Mouse (Mus musculus): Measurements from ENCODE around the gene Gm20388. TPM values are rescaled to one million over a fixed set of nuclear protein-coding genes. Genes with fewer than 3 reads are reported as not detected.

The Gm20388 gene
- polyA plus RNA-seq, 1 experiment from 2014 or later, result not detected

DNA sequence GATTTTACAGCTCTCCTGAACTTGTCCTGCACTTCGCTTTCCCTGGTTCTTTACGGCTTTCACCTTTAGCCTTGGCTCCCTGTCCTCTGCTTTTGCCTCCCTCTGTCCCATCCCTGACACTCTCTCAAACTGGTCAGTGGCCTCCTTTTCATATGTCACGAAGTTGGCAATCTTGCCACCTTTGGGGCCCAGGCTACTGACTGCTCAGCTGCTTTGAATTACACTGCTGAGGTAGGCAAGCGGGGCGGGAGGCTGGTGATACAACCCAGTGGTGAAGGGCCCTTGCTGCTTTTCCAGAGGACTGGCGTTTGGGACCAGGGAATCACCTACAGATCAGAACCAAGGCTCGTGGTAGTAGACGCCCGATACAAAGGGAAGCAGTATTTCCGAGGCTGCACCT lies 3465.1 kb downstream of the Gm20388 start:
- no peak for DNase-seq (ENCODE audit: low spot score, missing footprints)
- ATAC-seq (ENCODE audit: low FRiP score), result no peak
- Histone ChIP-seq H3K9ac (ENCODE audit: low read length) (no peak overlapping the region), H3K4me3 (ENCODE audit: low read depth, low read length) (no peak overlapping the region), H3K4me2 (no peak overlapping the region), H3K27ac (ENCODE audit: low read depth, low read length) (no peak overlapping the region; the same call in 1 of the 2 replicates), H3K27me3 (ENCODE audit: control insufficient read depth, insufficient read depth, low read length) (no peaks in the 10 kb centered on the region), H3K36me3 (ENCODE audit: control insufficient read depth, insufficient read depth, low read length) (no peaks in the 10 kb centered on the region), H3K4me1 (ENCODE audit: control insufficient read depth, insufficient read depth, low read length) (peaks cover 9% of the 10 kb centered on the region), H3K9me3 (ENCODE audit: control insufficient read depth, low read length) (no peaks in the 10 kb centered on the region)
- 88% methylated on average over 10 of the region's 10 CpGs for WGBS

DNA sequence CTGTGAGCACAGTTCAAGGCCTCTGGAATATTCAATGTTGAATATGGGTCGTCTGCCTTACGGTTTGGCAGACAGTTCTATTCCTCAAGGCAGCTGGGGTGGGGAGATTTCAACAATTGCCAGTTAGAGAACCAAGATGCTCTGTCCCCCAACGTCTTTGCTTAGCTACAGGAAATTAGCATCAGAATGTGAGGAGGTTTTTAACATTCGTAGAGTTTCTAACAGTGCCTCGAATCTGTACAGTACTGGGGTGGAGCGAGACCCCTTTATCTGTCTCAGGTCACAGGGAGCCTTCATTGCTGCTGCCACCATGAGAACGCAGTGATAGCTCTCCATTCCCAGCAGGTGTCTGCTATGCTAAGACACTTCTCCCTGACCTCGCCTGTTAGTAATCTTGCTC lies 3465.5 kb downstream of the Gm20388 start:
- Histone ChIP-seq H3K9ac (ENCODE audit: low read length) (no peak overlapping the region), H3K36me3 (ENCODE audit: control insufficient read depth, insufficient read depth, low read length) (no peaks in the 10 kb centered on the region), H3K4me2 (no peak overlapping the region), H3K9me3 (ENCODE audit: control insufficient read depth, low read length) (no peaks in the 10 kb centered on the region), H3K4me3 (ENCODE audit: low read depth, low read length) (no peak overlapping the region), H3K27me3 (ENCODE audit: control insufficient read depth, insufficient read depth, low read length) (no peaks in the 10 kb centered on the region), H3K4me1 (ENCODE audit: control insufficient read depth, insufficient read depth, low read length) (peaks cover 9% of the 10 kb centered on the region), H3K27ac (ENCODE audit: low read depth, low read length) (no peak overlapping the region)
- 73% methylated on average over 8 of the region's 8 CpGs for WGBS
- ATAC-seq (ENCODE audit: low FRiP score), result no peak
- no peak for DNase-seq (ENCODE audit: low spot score, missing footprints)

DNA sequence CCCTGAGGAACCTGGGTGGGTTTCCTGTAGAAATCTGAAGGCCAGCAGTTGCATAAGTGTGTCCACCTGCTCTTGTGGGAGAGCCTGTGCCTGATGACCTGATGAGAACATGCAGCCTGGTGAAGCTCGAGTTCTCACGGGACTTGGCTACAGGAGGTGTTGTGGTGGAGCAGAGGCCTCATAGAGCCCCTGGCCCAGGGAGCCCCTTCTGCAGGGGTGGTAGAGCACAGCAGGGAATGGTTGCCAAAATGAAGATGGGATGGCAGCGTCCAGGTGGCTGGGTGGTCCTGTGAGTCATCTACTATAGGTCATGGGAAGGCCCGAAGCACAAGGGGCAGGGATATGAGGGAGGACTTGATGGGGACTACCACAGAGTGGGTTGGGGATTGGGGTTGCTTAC lies 3471.1 kb downstream of the Gm20388 start:
- H3K4me1 ChIP-seq (ENCODE audit: control insufficient read depth, insufficient read depth, low read length), result no peaks in the 10 kb centered on the region
- ATAC-seq (ENCODE audit: low FRiP score), result no peak
- 87% methylated on average over 4 of the region's 4 CpGs for WGBS
- H3K4me2 ChIP-seq, result no peak overlapping the region
- H3K36me3 ChIP-seq (ENCODE audit: control insufficient read depth, insufficient read depth, low read length), result peaks cover 15% of the 10 kb centered on the region
- H3K9me3 ChIP-seq (ENCODE audit: control insufficient read depth, low read length), result no peaks in the 10 kb centered on the region
- H3K9ac ChIP-seq (ENCODE audit: low read length), result no peak overlapping the region
- no peaks in the 10 kb centered on the region for H3K27me3 ChIP-seq (ENCODE audit: control insufficient read depth, insufficient read depth, low read length)
- DNase-seq (ENCODE audit: low spot score, missing footprints), result no peak
- no peak overlapping the region for H3K4me3 ChIP-seq (ENCODE audit: low read depth, low read length)
- H3K27ac ChIP-seq (ENCODE audit: low read depth, low read length), result no peak overlapping the region

DNA sequence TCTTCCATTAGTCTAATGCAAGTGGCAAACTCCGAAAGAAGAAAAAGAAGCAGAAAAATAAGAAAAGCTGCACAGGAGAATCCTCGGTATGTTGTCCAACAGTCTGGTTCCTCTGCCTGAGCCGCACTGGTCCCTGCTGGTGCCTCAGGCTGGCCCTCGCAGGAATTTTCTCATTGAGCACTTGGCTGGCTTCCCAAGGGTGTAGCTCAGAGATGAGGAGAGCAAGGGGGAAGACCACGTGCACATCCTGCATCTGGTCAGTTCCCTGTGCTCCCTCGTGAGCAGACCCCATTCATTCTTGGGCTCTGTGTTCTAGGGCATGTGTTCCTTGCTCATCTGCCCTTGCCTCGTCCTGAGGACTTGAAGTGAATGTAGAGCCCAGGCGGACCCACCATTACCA lies 3471.9 kb downstream of the Gm20388 start:
- Histone ChIP-seq H3K4me2 (no peak overlapping the region), H3K27me3 (ENCODE audit: control insufficient read depth, insufficient read depth, low read length) (no peaks in the 10 kb centered on the region), H3K36me3 (ENCODE audit: control insufficient read depth, insufficient read depth, low read length) (peaks cover 15% of the 10 kb centered on the region), H3K4me1 (ENCODE audit: control insufficient read depth, insufficient read depth, low read length) (no peaks in the 10 kb centered on the region), H3K9ac (ENCODE audit: low read length) (no peak overlapping the region), H3K4me3 (ENCODE audit: low read depth, low read length) (no peak overlapping the region), H3K27ac (ENCODE audit: low read depth, low read length) (no peak overlapping the region), H3K9me3 (ENCODE audit: control insufficient read depth, low read length) (no peaks in the 10 kb centered on the region)
- DNase-seq (ENCODE audit: low spot score, missing footprints) (no peak), ATAC-seq (ENCODE audit: low FRiP score) (no peak)
- WGBS, result 94% methylated on average over 8 of the region's 8 CpGs

DNA sequence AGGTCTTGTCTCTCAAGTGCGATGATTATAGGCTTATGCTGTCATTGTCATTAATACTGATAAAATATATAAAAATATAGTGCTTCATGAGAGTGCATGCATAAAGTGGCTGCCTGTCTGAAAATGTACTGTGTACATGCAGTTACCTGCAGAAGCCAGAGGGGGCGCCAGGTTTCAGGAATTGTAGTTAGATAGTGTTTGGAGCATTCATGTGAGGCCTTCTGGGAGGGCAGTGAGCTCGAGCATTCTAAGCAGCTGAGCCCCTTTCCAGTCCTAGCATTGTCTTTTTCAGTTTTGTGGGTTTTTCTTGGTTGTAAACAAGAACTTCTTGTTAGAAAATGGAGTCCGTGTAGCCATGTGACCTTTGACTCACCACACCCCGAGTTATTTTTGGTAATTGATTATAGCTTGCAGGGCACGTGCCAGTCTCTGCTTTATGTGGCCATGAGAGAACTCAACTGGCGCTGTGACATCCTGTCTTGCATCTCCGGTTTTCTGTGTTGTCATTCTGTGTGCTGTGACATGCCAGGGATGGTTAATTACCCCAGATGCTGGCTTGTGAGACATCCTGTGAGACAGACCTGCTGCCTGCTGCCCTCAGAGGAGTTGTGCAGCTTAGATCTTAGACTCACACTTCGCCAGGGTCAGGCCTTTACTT lies 3474.4 kb downstream of the Gm20388 start:
- no peaks in the 10 kb centered on the region for H3K27me3 ChIP-seq (ENCODE audit: control insufficient read depth, insufficient read depth, low read length)
- ATAC-seq (ENCODE audit: low FRiP score) (no peak), DNase-seq (ENCODE audit: low spot score, missing footprints) (no peak)
- WGBS, result 77% methylated on average over 9 of the region's 9 CpGs
- no peak overlapping the region for H3K9ac ChIP-seq (ENCODE audit: low read length)
- no peaks in the 10 kb centered on the region for H3K9me3 ChIP-seq (ENCODE audit: control insufficient read depth, low read length)
- H3K36me3 ChIP-seq (ENCODE audit: control insufficient read depth, insufficient read depth, low read length), result peaks cover 22% of the 10 kb centered on the region
- no peaks in the 10 kb centered on the region for H3K4me1 ChIP-seq (ENCODE audit: control insufficient read depth, insufficient read depth, low read length)
- H3K4me3 ChIP-seq (ENCODE audit: low read depth, low read length), result no peak overlapping the region
- H3K4me2 ChIP-seq, result no peak overlapping the region
- no peak overlapping the region for H3K27ac ChIP-seq (ENCODE audit: low read depth, low read length)

DNA sequence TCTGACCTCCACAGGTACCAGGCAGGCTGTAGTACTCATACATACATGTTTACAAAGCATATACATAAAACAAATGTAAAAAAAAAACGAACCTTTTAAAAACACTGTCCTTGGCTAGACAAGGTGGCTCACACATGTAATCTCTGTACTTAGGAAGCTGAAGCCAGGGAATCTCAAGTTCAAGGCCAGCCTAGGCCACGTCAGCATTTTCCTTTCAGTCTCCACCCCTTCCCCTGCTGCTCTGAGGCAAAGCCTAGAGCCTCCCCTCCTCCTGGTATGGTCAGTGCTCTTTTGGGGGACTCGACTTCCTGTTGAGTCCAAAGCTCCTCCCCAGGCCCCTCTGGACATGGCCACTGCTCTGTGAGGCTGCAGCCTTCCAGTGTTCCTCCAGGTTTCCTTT lies 3476.4 kb downstream of the Gm20388 start:
- H3K27me3 ChIP-seq (ENCODE audit: control insufficient read depth, insufficient read depth, low read length), result no peaks in the 10 kb centered on the region
- DNase-seq (ENCODE audit: low spot score, missing footprints) (no peak), ATAC-seq (ENCODE audit: low FRiP score) (no peak)
- no peak overlapping the region for H3K27ac ChIP-seq (ENCODE audit: low read depth, low read length)
- no peak overlapping the region for H3K4me3 ChIP-seq (ENCODE audit: low read depth, low read length)
- no peak overlapping the region for H3K4me2 ChIP-seq
- H3K9me3 ChIP-seq (ENCODE audit: control insufficient read depth, low read length), result no peaks in the 10 kb centered on the region
- WGBS, result 83% methylated on average over 3 of the region's 3 CpGs
- H3K9ac ChIP-seq (ENCODE audit: low read length), result no peak overlapping the region
- H3K36me3 ChIP-seq (ENCODE audit: control insufficient read depth, insufficient read depth, low read length), result peaks cover 25% of the 10 kb centered on the region
- H3K4me1 ChIP-seq (ENCODE audit: control insufficient read depth, insufficient read depth, low read length), result no peaks in the 10 kb centered on the region

DNA sequence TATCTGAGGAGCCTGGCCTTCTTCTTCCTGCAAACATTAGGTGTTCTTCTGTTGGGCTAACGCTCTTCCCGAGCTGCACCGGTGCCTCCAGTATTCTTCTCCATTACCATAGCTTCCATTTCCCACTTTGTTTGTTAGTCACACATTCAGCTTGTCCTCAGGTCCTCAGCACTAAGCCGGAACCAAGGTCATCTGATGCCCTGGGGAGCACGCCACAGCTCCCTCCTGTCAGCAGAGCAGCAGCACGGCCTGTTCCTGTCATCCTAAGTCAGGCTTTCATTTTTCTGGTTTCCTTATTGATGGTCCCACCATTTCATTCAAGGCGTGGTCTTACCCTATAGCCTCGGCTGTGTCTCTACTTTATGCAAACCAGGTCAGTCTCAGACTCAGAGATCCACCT lies 3477.2 kb downstream of the Gm20388 start:
- no peaks in the 10 kb centered on the region for H3K27me3 ChIP-seq (ENCODE audit: control insufficient read depth, insufficient read depth, low read length)

DNA sequence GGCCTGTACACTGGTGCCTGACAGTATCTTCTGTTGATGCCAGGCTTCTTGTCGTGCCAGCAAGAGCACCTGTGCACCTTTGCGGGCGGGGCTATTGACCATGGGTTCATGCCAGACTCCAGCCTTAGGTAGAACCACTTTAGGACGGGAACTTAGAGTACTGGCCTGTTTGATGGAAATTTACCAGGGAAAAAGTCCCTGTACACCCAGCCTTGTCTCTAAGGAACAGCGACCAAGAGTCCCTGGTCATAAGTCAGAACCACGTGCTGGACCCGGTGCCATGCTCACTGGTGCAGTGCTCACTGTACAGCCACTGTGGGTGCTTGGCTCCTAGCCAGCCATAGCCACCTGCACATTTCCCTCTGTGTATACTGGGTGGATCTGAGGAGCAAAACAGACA lies 3478.4 kb downstream of the Gm20388 start:
- H3K36me3 ChIP-seq (ENCODE audit: control insufficient read depth, insufficient read depth, low read length), result peaks cover 26% of the 10 kb centered on the region
- H3K4me3 ChIP-seq (ENCODE audit: low read depth, low read length), result no peak overlapping the region
- no peak overlapping the region for H3K27ac ChIP-seq (ENCODE audit: low read depth, low read length)
- H3K4me2 ChIP-seq, result no peak overlapping the region
- DNase-seq (ENCODE audit: low spot score, missing footprints) (no peak), ATAC-seq (ENCODE audit: low FRiP score) (no peak)
- no peaks in the 10 kb centered on the region for H3K4me1 ChIP-seq (ENCODE audit: control insufficient read depth, insufficient read depth, low read length)
- no peak overlapping the region for H3K9ac ChIP-seq (ENCODE audit: low read length)
- 96% methylated on average over 7 of the region's 7 CpGs for WGBS
- no peaks in the 10 kb centered on the region for H3K9me3 ChIP-seq (ENCODE audit: control insufficient read depth, low read length)
- H3K27me3 ChIP-seq (ENCODE audit: control insufficient read depth, insufficient read depth, low read length), result no peaks in the 10 kb centered on the region

More for the DNA sequence above, 3477.2 kb downstream of the Gm20388 start:
- H3K9ac ChIP-seq (ENCODE audit: low read length), result no peak overlapping the region
- ATAC-seq (ENCODE audit: low FRiP score) (no peak), DNase-seq (ENCODE audit: low spot score, missing footprints) (no peak)
- H3K4me1 ChIP-seq (ENCODE audit: control insufficient read depth, insufficient read depth, low read length), result no peaks in the 10 kb centered on the region
- peaks cover 22% of the 10 kb centered on the region for H3K36me3 ChIP-seq (ENCODE audit: control insufficient read depth, insufficient read depth, low read length)
- no peak overlapping the region for H3K4me3 ChIP-seq (ENCODE audit: low read depth, low read length)
- H3K9me3 ChIP-seq (ENCODE audit: control insufficient read depth, low read length), result no peaks in the 10 kb centered on the region
- 93% methylated on average over 8 of the region's 8 CpGs for WGBS
- H3K4me2 ChIP-seq, result no peak overlapping the region
- H3K27ac ChIP-seq (ENCODE audit: low read depth, low read length), result no peak overlapping the region

DNA sequence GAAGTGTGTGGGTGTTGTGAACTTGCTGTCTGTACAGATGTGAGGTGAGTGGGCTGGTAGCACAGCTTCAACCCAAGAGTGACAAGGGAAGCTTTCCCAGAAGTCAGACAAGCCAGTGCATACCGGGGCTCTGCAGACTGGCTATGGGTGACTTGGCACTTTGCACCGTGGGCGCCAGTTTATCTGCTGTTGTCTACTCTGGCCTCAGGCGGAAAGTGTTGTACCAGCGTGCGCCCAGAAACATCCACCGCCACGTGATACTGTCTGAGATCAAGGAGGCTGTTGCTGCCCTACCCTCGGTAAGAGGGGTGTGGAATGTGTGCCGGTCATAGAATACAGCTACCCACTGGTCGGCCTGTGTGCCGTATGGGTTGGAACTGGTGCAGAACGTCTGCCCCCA lies 3487.7 kb downstream of the Gm20388 start:
- 96% methylated on average over 13 of the region's 13 CpGs for WGBS
- no peak overlapping the region for H3K4me3 ChIP-seq (ENCODE audit: low read depth, low read length)
- no peak for ATAC-seq (ENCODE audit: low FRiP score)
- no peaks in the 10 kb centered on the region for H3K27me3 ChIP-seq (ENCODE audit: control insufficient read depth, insufficient read depth, low read length)
- no peak overlapping the region for H3K9ac ChIP-seq (ENCODE audit: low read length)
- no peak overlapping the region for H3K27ac ChIP-seq (ENCODE audit: low read depth, low read length)
- no peak overlapping the region for H3K4me2 ChIP-seq
- H3K4me1 ChIP-seq (ENCODE audit: control insufficient read depth, insufficient read depth, low read length), result no peaks in the 10 kb centered on the region
- H3K9me3 ChIP-seq (ENCODE audit: control insufficient read depth, low read length), result no peaks in the 10 kb centered on the region
- DNase-seq (ENCODE audit: low spot score, missing footprints), result no peak
- peaks cover 32% of the 10 kb centered on the region for H3K36me3 ChIP-seq (ENCODE audit: control insufficient read depth, insufficient read depth, low read length)

Measured in midbrain, embryonic 11.5 days (tissue).